Mouse (Mus musculus) CH12.LX (cell line): Measurements from ENCODE around the gene Med22. TPM values are rescaled to one million over a fixed set of nuclear protein-coding genes. Genes with fewer than 3 reads are reported as not detected.

Experiments
- polyA plus RNA-seq: library from polyadenylated mRNA; unstranded; fragments of >175 nt; gene quantifications from 2 replicates; pipeline ENCODE4 v1.2.1, GENCODE M21; 2012; ENCODE audit warnings: low read depth; ENCODE audit not compliant: insufficient read length
- total RNA-seq, 2 experiments: library from RNA; depleted of rRNA; stranded (reverse); fragments of 300-350 nt in 1 of 2; fragments of >200 nt in 1 of 2; gene quantifications; 2 replicates each; pipeline ENCODE4 v1.2.3; 2012 to 2014

Gene Med22
- total and polyA plus RNA-seq, 3 experiments, result 27.7 to 42.1 (median 37.3) TPM

Other genes with a start within 250 kb of the Med22 start
- not detected in 2 replicates for gene Lcn4, start 239.4 kb downstream of the Med22 start, total RNA-seq (2012; rRNA removed)
- gene Lcn4, start 239.4 kb downstream of the Med22 start, total RNA-seq (2014; rRNA removed), result not detected in 2 replicates
- not detected in 2 replicates for gene Lcn4, start 239.4 kb downstream of the Med22 start, polyA plus RNA-seq
- not detected in 2 replicates for gene Abo, start 45.7 kb downstream of the Med22 start, total RNA-seq (2012; rRNA removed)
- gene Abo, start 45.7 kb downstream of the Med22 start, total RNA-seq (2014; rRNA removed), result not detected in 2 replicates
- gene Abo, start 45.7 kb downstream of the Med22 start, polyA plus RNA-seq, result not detected in 2 replicates
- gene Surf6, start 7.8 kb downstream of the Med22 start, total RNA-seq (2012; rRNA removed), result 29.0 and 37.4 TPM in 2 replicates
- 34.8 and 37.7 TPM in 2 replicates for gene Surf6, start 7.8 kb downstream of the Med22 start, total RNA-seq (2014; rRNA removed)
- gene Surf6, start 7.8 kb downstream of the Med22 start, polyA plus RNA-seq, result 47.5 and 52.1 TPM in 2 replicates
- gene Rpl7a, start 87 bp upstream of the Med22 start, total RNA-seq (2012; rRNA removed), result 3,395 and 3,529 TPM in 2 replicates
- gene Rpl7a, start 87 bp upstream of the Med22 start, total RNA-seq (2014; rRNA removed), result 3,077 and 3,396 TPM in 2 replicates
- 1,126 and 1,142 TPM in 2 replicates for gene Rpl7a, start 87 bp upstream of the Med22 start, polyA plus RNA-seq
- gene Surf2, start 5.7 kb upstream of the Med22 start, total RNA-seq (2012; rRNA removed), result 28.7 and 36.9 TPM in 2 replicates
- gene Surf2, start 5.7 kb upstream of the Med22 start, total RNA-seq (2014; rRNA removed), result 39.9 and 43.9 TPM in 2 replicates
- 74.5 and 77.1 TPM in 2 replicates for gene Surf2, start 5.7 kb upstream of the Med22 start, polyA plus RNA-seq
- 58.7 and 64.6 TPM in 2 replicates for gene Surf1, start 5.9 kb upstream of the Med22 start, total RNA-seq (2012; rRNA removed)
- gene Surf1, start 5.9 kb upstream of the Med22 start, total RNA-seq (2014; rRNA removed), result 43.4 and 48.1 TPM in 2 replicates
- 83.9 and 86.9 TPM in 2 replicates for gene Surf1, start 5.9 kb upstream of the Med22 start, polyA plus RNA-seq
- 140 and 168 TPM in 2 replicates for gene Surf4, start 23.3 kb upstream of the Med22 start, total RNA-seq (2012; rRNA removed)
- gene Surf4, start 23.3 kb upstream of the Med22 start, total RNA-seq (2014; rRNA removed), result 99.2 and 109 TPM in 2 replicates
- gene Surf4, start 23.3 kb upstream of the Med22 start, polyA plus RNA-seq, result 143 and 161 TPM in 2 replicates
- gene Stkld1, start 23.4 kb upstream of the Med22 start, total RNA-seq (2012; rRNA removed), result 0.08 and 0.13 TPM in 2 replicates
- 0.19 TPM in 1 of 2 replicates, not detected in the other for gene Stkld1, start 23.4 kb upstream of the Med22 start, total RNA-seq (2014; rRNA removed)
- gene Stkld1, start 23.4 kb upstream of the Med22 start, polyA plus RNA-seq, result 0.29 and 0.33 TPM in 2 replicates
- gene Rexo4, start 53.7 kb upstream of the Med22 start, total RNA-seq (2012; rRNA removed), result 53.6 and 66.4 TPM in 2 replicates
- gene Rexo4, start 53.7 kb upstream of the Med22 start, total RNA-seq (2014; rRNA removed), result 67.2 and 69.1 TPM in 2 replicates
- 74.8 and 83.4 TPM in 2 replicates for gene Rexo4, start 53.7 kb upstream of the Med22 start, polyA plus RNA-seq
- 0.13 and 0.17 TPM in 2 replicates for gene Adamts13, start 62.7 kb upstream of the Med22 start, total RNA-seq (2012; rRNA removed)
- gene Adamts13, start 62.7 kb upstream of the Med22 start, total RNA-seq (2014; rRNA removed), result not detected in 2 replicates
- gene Adamts13, start 62.7 kb upstream of the Med22 start, polyA plus RNA-seq, result 0.17 TPM in 1 of 2 replicates, not detected in the other
- 9.9 and 10.3 TPM in 2 replicates for gene Cacfd1, start 99.2 kb upstream of the Med22 start, total RNA-seq (2012; rRNA removed)
- 5.4 and 6.4 TPM in 2 replicates for gene Cacfd1, start 99.2 kb upstream of the Med22 start, total RNA-seq (2014; rRNA removed)
- 18.8 and 20.2 TPM in 2 replicates for gene Cacfd1, start 99.2 kb upstream of the Med22 start, polyA plus RNA-seq
- 49.8 and 55.9 TPM in 2 replicates for gene Slc2a6, start 117.3 kb upstream of the Med22 start, total RNA-seq (2012; rRNA removed)
- 37.3 and 43.3 TPM in 2 replicates for gene Slc2a6, start 117.3 kb upstream of the Med22 start, total RNA-seq (2014; rRNA removed)
- 17.1 and 22.1 TPM in 2 replicates for gene Slc2a6, start 117.3 kb upstream of the Med22 start, polyA plus RNA-seq
- gene Mymk, start 161.5 kb upstream of the Med22 start, total RNA-seq (2012; rRNA removed), result not detected in 2 replicates
- gene Mymk, start 161.5 kb upstream of the Med22 start, total RNA-seq (2014; rRNA removed), result not detected in 2 replicates
- not detected in 2 replicates for gene Mymk, start 161.5 kb upstream of the Med22 start, polyA plus RNA-seq
- 0.13 TPM in 1 of 2 replicates, not detected in the other for gene Adamtsl2, start 168.7 kb upstream of the Med22 start, total RNA-seq (2012; rRNA removed)
- not detected in 2 replicates for gene Adamtsl2, start 168.7 kb upstream of the Med22 start, total RNA-seq (2014; rRNA removed)
- not detected in 2 replicates for gene Adamtsl2, start 168.7 kb upstream of the Med22 start, polyA plus RNA-seq
- not detected in 2 replicates for gene Fam163b, start 231.8 kb upstream of the Med22 start, total RNA-seq (2012; rRNA removed)
- not detected in 2 replicates for gene Fam163b, start 231.8 kb upstream of the Med22 start, total RNA-seq (2014; rRNA removed)
- not detected in 2 replicates for gene Fam163b, start 231.8 kb upstream of the Med22 start, polyA plus RNA-seq